Mouse (Mus musculus): ENCODE results near the gene Lpcat2. TPM values are rescaled to one million over a fixed set of nuclear protein-coding genes. Genes with fewer than 3 reads are reported as not detected.

The Lpcat2 gene
- polyA plus RNA-seq, 1 experiment from 2014 or later: 7.7 TPM

DNA sequence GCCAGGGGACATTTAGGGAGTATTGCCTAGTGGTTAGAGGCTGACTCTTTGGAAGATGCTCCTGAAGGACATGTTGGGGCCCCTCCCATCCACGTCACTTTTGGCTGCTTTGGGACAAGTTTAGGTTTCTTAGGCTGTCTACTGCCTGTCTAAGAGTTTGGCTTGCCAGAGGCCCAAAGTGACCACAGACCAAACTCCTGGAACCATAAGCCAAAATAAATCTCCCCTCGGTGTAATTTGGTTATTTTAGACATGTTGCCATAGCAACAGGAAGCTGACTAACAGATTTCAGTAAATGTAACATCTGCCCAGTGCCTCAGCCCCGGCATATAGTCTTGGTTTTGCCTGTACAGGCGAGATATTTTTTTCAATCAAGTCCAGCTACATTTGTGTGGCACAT lies 82.9 kb downstream of the Lpcat2 start:
- Histone ChIP-seq H3K9ac (replicated peaks) (no peak overlapping the region), H3K36me3 (no peaks in the 10 kb centered on the region), H3K27ac (replicated peaks) (no peak overlapping the region), H3K4me1 (no peaks in the 10 kb centered on the region), H3K4me2 (replicated peaks) (no peak overlapping the region), H3K9me3 (no peaks in the 10 kb centered on the region), H3K4me3 (no peak overlapping the region), H3K27me3 (no peaks in the 10 kb centered on the region)
- ATAC-seq (replicated peaks): no peak
- 84% methylated on average over 4 of the region's 4 CpGs for WGBS

GRCm38 (mm10) chr8:92949071-92949470 lies 93.9 kb downstream of the Lpcat2 start:
- H3K4me3 ChIP-seq: no peak overlapping the region
- H3K27me3 ChIP-seq: no peaks in the 10 kb centered on the region
- whole genome bisulfite sequencing: 85% methylated on average over 4 of the region's 4 CpGs
- no peak overlapping the region for H3K9ac ChIP-seq (replicated peaks)
- ATAC-seq (replicated peaks): no peak
- no peaks in the 10 kb centered on the region for H3K4me1 ChIP-seq
- no peaks in the 10 kb centered on the region for H3K36me3 ChIP-seq
- no peaks in the 10 kb centered on the region for H3K9me3 ChIP-seq
- no peak overlapping the region for H3K27ac ChIP-seq (replicated peaks)
- no peak overlapping the region for H3K4me2 ChIP-seq (replicated peaks)

GRCm38 (mm10) chr8:92950639-92951371 lies 95.7 kb downstream of the Lpcat2 start:
- no peaks in the 10 kb centered on the region for H3K9me3 ChIP-seq
- no peak overlapping the region for H3K4me3 ChIP-seq
- H3K36me3 ChIP-seq: no peaks in the 10 kb centered on the region
- WGBS: 69% methylated on average over 12 of the region's 12 CpGs
- no peak overlapping the region for H3K9ac ChIP-seq (replicated peaks)
- H3K4me1 ChIP-seq: no peaks in the 10 kb centered on the region
- no peak overlapping the region for H3K27ac ChIP-seq (replicated peaks)
- H3K27me3 ChIP-seq: no peaks in the 10 kb centered on the region
- ATAC-seq (replicated peaks): no peak
- H3K4me2 ChIP-seq (replicated peaks): no peak overlapping the region

DNA sequence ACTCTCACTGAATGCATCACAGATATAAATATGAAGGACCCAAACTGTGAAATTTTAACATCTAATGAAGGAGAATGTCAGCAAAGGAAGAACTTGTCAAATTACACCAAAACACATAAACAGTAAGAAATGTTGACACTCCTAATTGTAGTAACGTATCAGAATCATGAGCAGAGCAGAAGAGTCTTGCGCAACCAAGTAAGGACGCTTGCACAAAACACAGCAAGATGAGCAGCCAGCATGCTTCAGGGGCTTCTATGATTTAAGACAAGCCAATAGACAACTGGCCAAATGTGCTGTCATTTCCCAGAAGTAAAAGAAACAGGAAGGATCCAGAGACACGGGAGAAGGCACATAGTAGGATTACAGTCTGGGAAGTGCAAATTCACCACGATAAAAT lies 98.9 kb downstream of the Lpcat2 start:
- Histone ChIP-seq H3K4me3 (no peak overlapping the region), H3K9ac (replicated peaks) (no peak overlapping the region), H3K4me1 (no peaks in the 10 kb centered on the region), H3K27me3 (peaks cover 5% of the 10 kb centered on the region; the same call in 1 of the 2 replicates), H3K9me3 (no peaks in the 10 kb centered on the region), H3K27ac (replicated peaks) (no peak overlapping the region), H3K4me2 (replicated peaks) (no peak overlapping the region), H3K36me3 (no peaks in the 10 kb centered on the region)
- 89% methylated on average over 5 of the region's 5 CpGs for WGBS
- ATAC-seq (replicated peaks): no peak

- WGBS: 76% methylated on average over 10 of the region's 10 CpGs
- H3K27me3 ChIP-seq: peaks cover 50% of the 10 kb centered on the region
- no peaks in the 10 kb centered on the region for H3K36me3 ChIP-seq
- ATAC-seq (replicated peaks): no peak
- H3K4me2 ChIP-seq (replicated peaks): peak within 1 kb of the TSS; percentile 56
- no peak within 1 kb of the TSS for H3K9ac ChIP-seq (replicated peaks)
- peak within 1 kb of the TSS; percentile 36 for H3K4me3 ChIP-seq
- H3K9me3 ChIP-seq: no peaks in the 10 kb centered on the region
- H3K27ac ChIP-seq (replicated peaks): no peak within 1 kb of the TSS
- H3K4me1 ChIP-seq: peaks cover 12% of the 10 kb centered on the region
Observed at GRCm38 (mm10) chr8:92959779-92960178, 104.6 kb downstream of the Lpcat2 start, which contains the start of gene Slc6a2. Gene Slc6a2 (plus strand): TSS chr8:92960079.

DNA sequence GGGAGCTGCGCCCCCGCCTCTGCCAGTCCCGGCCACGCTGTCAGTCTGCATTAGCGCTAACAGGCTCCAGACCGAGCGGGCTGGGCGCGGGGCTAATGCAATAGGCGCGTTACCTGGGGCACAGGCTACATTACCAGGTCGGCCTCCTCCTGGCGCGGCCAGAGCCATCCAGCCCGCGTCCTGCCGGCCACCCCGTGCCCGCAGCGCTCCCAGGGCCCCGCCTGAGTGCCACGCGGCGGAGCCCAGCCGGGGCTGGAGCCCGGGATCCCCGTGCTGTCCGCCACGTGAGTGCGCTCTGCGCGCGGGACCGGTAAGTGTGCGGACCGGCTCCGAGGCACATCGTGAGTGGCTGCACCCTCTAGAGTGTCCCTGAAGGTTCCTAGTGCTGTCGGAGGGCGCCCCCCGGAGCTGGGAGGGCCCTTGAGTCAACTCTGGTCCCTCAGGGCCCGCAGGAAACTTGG lies 105.3 kb downstream of the Lpcat2 start:
- Histone ChIP-seq H3K9ac (replicated peaks) (no peak overlapping the region), H3K4me2 (replicated peaks) (peak overlapping the region; percentile 56), H3K4me3 (peak overlapping the region; percentile 36), H3K27me3 (peaks cover 50% of the 10 kb centered on the region), H3K4me1 (peaks cover 12% of the 10 kb centered on the region), H3K36me3 (no peaks in the 10 kb centered on the region), H3K27ac (replicated peaks) (no peak overlapping the region), H3K9me3 (no peaks in the 10 kb centered on the region)
- WGBS: under 1% methylated on average over 42 of the region's 42 CpGs
- ATAC-seq (replicated peaks): no peak

DNA sequence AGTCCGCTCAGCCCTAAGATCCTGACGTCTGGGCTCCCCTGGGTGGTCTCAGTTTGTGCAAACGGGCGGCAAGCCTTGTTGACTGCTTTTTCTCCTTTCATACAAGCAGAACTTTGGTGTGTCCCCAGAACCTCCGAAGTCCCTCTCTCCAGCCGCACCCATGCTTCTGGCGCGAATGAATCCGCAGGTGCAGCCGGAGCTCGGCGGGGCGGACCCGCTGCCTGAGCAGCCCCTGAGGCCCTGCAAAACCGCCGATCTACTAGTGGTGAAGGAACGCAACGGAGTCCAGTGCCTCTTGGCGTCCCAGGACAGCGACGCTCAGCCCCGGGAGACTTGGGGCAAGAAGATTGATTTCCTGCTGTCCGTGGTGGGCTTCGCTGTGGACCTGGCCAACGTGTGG lies 105.9 kb downstream of the Lpcat2 start:
- Histone ChIP-seq H3K36me3 (no peaks in the 10 kb centered on the region), H3K27me3 (peaks cover 50% of the 10 kb centered on the region), H3K4me2 (replicated peaks) (peak overlapping the region; percentile 56), H3K4me3 (peak overlapping the region; percentile 36), H3K4me1 (peaks cover 12% of the 10 kb centered on the region), H3K9me3 (no peaks in the 10 kb centered on the region), H3K9ac (replicated peaks) (no peak overlapping the region), H3K27ac (replicated peaks) (no peak overlapping the region)
- no peak for ATAC-seq (replicated peaks)
- 1% methylated on average over 25 of the region's 25 CpGs for WGBS

DNA sequence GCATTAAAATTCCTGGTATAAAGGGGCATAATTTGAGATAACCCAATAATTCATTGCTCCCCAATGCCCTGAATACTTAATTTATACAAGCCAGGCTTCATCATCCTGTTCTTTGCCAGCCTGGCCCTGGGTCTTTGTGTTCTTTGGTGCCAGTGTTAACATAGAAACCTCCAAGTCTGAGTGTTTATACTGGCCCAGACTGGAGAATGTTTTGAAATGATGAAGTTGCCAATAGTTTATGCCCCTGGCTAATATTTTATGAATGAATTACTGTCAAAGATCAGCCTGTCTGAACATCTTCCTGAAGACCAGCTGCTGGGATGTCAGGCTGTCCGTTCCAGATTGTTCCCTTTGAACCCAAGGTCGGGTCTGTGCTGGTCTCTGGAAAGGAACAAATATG lies 109.4 kb downstream of the Lpcat2 start:
- peaks cover 12% of the 10 kb centered on the region for H3K4me1 ChIP-seq
- no peak overlapping the region for H3K9ac ChIP-seq (replicated peaks)
- ATAC-seq (replicated peaks): no peak
- H3K27ac ChIP-seq (replicated peaks): no peak overlapping the region
- H3K4me3 ChIP-seq: no peak overlapping the region
- H3K9me3 ChIP-seq: no peaks in the 10 kb centered on the region
- no peaks in the 10 kb centered on the region for H3K36me3 ChIP-seq
- peaks cover 40% of the 10 kb centered on the region for H3K27me3 ChIP-seq
- 73% methylated on average over 2 of the region's 2 CpGs for WGBS
- H3K4me2 ChIP-seq (replicated peaks): no peak overlapping the region

Small RNAs within 50 kb of the gene (microRNA-seq; reads per million reads assigned to microRNA genes)
- not detected for gene Gm22151

Other genes with a start within 250 kb of the Lpcat2 start
- 0.26 TPM in 1 of 2 replicates, not detected in the other for gene Irx6, start 181.1 kb upstream of the Lpcat2 start, polyA plus RNA-seq (2015; fragmentation: Nextera tagmentation; extraction: Ambion mirVana)
- gene Mmp2, start 28.0 kb upstream of the Lpcat2 start, polyA plus RNA-seq (2015; fragmentation: Nextera tagmentation; extraction: Ambion mirVana): 11.5 and 12.2 TPM in 2 replicates
- 0.17 and 0.37 TPM in 2 replicates for gene Capns2, start 46.1 kb downstream of the Lpcat2 start, polyA plus RNA-seq (2015; fragmentation: Nextera tagmentation; extraction: Ambion mirVana)
- gene Slc6a2, start 104.7 kb downstream of the Lpcat2 start, polyA plus RNA-seq (2015; fragmentation: Nextera tagmentation; extraction: Ambion mirVana): 0.03 TPM in 1 of 2 replicates, not detected in the other
- gene Ces1a, start 192.9 kb downstream of the Lpcat2 start, polyA plus RNA-seq (2015; fragmentation: Nextera tagmentation; extraction: Ambion mirVana): not detected in 2 replicates
- gene Ces1b, start 224.7 kb downstream of the Lpcat2 start, polyA plus RNA-seq (2015; fragmentation: Nextera tagmentation; extraction: Ambion mirVana): not detected in 2 replicates

All from forebrain, embryonic 15.5 days (tissue).